Mouse (Mus musculus): ENCODE measurements around the gene Pcsk1n.

Pcsk1n gene

GRCm38 (mm10) chrX:7947108-7947899 is 27.7 kb downstream of the Pcsk1n start, which contains the start of gene Hdac6:
Gene Hdac6 (minus strand): TSS chrX:7947889.
- DNase-seq (ENCODE audit: low read depth, low spot score): no peak

GRCm38 (mm10) chrX:7947900-7948492 is 28.4 kb downstream of the Pcsk1n start:
- DNase-seq (ENCODE audit: low read depth, low spot score): peak; percentile 87

GRCm38 (mm10) chrX:7950091-7950490 is 30.5 kb downstream of the Pcsk1n start:
- no peak for DNase-seq (ENCODE audit: low read depth, low spot score)

- no peak for DNase-seq (ENCODE audit: low read depth, low spot score)
Measured at GRCm38 (mm10) chrX:7958868-7959267, 39.2 kb downstream of the Pcsk1n start.

GRCm38 (mm10) chrX:7963829-7964626 is 44.4 kb downstream of the Pcsk1n start:
- DNase-seq (ENCODE audit: low read depth, low spot score): no peak

- no peak for DNase-seq (ENCODE audit: low read depth, low spot score)
Measured at GRCm38 (mm10) chrX:7966161-7966560, 46.5 kb downstream of the Pcsk1n start.

- no peak for DNase-seq (ENCODE audit: low read depth, low spot score)
Measured at GRCm38 (mm10) chrX:7967596-7968201, 48.1 kb downstream of the Pcsk1n start.

- DNase-seq (ENCODE audit: low read depth, low spot score): no peak
Measured at GRCm38 (mm10) chrX:7968226-7968625, 48.6 kb downstream of the Pcsk1n start.

GRCm38 (mm10) chrX:7968899-7969298 is 49.3 kb downstream of the Pcsk1n start:
- DNase-seq (ENCODE audit: low read depth, low spot score): no peak

- DNase-seq (ENCODE audit: low read depth, low spot score): no peak
Measured at GRCm38 (mm10) chrX:7971292-7971691, 51.7 kb downstream of the Pcsk1n start.
